Mouse (Mus musculus): ENCODE data around the gene Prps1.

DNA sequence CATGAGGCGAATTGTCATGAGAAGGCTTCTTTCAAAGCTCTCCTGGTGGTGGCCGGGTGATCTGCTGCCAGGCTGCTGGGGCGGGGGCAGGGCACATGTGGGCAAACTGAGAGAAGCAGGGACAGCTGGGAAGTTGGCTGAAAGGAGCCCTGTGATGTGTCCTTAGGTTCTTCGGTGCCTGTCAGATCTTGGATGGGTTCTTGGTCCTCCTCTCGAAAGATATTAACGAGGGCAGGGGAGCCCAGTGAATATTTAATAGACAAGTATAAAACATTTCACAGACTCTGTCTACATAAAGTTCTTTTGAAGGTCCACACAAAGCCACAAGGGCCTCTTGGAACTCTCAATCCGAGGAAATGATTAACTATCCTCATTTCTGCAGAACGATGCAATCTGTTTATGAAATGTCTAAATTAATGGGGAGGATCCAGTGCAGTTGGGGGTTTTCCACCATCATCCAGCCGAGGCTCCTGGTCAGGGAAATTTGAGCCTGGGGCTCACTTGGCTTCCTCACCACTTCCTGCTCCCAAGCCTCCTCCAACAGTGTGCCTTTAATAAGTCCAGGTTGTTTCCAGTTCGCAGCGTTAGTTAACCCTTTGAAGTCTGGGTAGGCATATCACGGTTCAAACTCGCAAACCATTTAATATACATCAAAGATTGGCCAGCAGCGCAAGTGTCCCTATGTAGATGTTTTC, 65.8 kb downstream of the Prps1 start:
- TF ChIP-seq POLR2A (IDR thresholded peaks at IDR 0.05; ENCODE audit: borderline replicate concordance, extremely low read depth, low read depth, low read length) (no peak), CTCF (IDR thresholded peaks at IDR 0.05; ENCODE audit: insufficient read depth, low read length) (no peak)
